Mouse (Mus musculus): ENCODE measurements around the gene Ugt1a9. TPM values are rescaled to one million over a fixed set of nuclear protein-coding genes. Genes with fewer than 3 reads are reported as not detected.
"Not testable (repeated sequence)": the region's sequence is repeated elsewhere in the genome, so short reads cannot be mapped to it uniquely, and the experiment has no call there.

The Ugt1a9 gene
- polyA plus RNA-seq, 1 experiment from 2014 or later: not detected

- peak; percentile 33 for DNase-seq (ENCODE audit: low spot score)
- Histone ChIP-seq H3K36me3 (ENCODE audit: control insufficient read depth, insufficient read depth, low read length) (no peaks in the 10 kb centered on the region), H3K9me3 (ENCODE audit: control insufficient read depth, low read length) (peaks cover 51% of the 10 kb centered on the region)
These were observed 146.5 kb downstream of the Ugt1a9 start for GRCm38 (mm10) chr1:88217144-88217543.

GRCm38 (mm10) chr1:88217576-88217975 lies 147.0 kb downstream of the Ugt1a9 start:
- H3K4me2 ChIP-seq: no peak overlapping the region
- no peaks in the 10 kb centered on the region for H3K36me3 ChIP-seq (ENCODE audit: control insufficient read depth, insufficient read depth, low read length)
- no peaks in the 10 kb centered on the region for H3K4me1 ChIP-seq (replicated peaks; ENCODE audit: control insufficient read depth, insufficient read depth, low read length)

More at GRCm38 (mm10) chr1:88217144-88217543, 146.5 kb downstream of the Ugt1a9 start:
- Histone ChIP-seq H3K4me2 (no peak overlapping the region), H3K9ac (ENCODE audit: low read depth, low read length) (no peak overlapping the region), H3K4me3 (ENCODE audit: low read depth, low read length) (no peak overlapping the region), H3K27ac (ENCODE audit: low read depth, low read length) (no peak overlapping the region), H3K27me3 (replicated peaks; ENCODE audit: control insufficient read depth, insufficient read depth, low read length) (no peaks in the 10 kb centered on the region), H3K4me1 (replicated peaks; ENCODE audit: control insufficient read depth, insufficient read depth, low read length) (no peaks in the 10 kb centered on the region)
- WGBS: 60% methylated on average over 2 of the region's 2 CpGs
- no peak for ATAC-seq (replicated peaks; ENCODE audit: low FRiP score)

DNA sequence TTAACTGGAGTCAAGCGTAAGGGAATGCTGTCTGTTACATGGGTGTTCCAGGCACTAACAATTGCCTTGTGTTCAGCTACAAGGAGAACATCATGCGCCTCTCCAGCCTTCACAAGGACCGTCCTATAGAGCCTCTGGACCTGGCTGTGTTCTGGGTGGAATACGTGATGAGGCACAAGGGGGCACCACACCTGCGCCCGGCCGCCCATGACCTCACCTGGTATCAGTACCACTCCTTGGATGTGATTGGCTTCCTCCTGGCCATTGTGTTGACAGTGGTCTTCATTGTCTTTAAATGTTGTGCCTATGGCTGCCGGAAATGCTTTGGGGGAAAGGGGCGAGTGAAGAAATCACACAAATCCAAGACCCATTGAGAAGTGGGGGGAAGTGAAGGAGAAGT lies 147.5 kb downstream of the Ugt1a9 start:
- no peak overlapping the region for H3K27ac ChIP-seq (ENCODE audit: low read depth, low read length)
- H3K4me1 ChIP-seq (replicated peaks; ENCODE audit: control insufficient read depth, insufficient read depth, low read length): no peaks in the 10 kb centered on the region
- no peak overlapping the region for H3K4me3 ChIP-seq (ENCODE audit: low read depth, low read length)
- peaks cover 44% of the 10 kb centered on the region for H3K9me3 ChIP-seq (ENCODE audit: control insufficient read depth, low read length)
- 72% methylated on average over 9 of the region's 9 CpGs for WGBS
- H3K27me3 ChIP-seq (replicated peaks; ENCODE audit: control insufficient read depth, insufficient read depth, low read length): no peaks in the 10 kb centered on the region
- ATAC-seq (replicated peaks; ENCODE audit: low FRiP score): no peak
- H3K36me3 ChIP-seq (ENCODE audit: control insufficient read depth, insufficient read depth, low read length): no peaks in the 10 kb centered on the region
- peak; percentile 46 for DNase-seq (ENCODE audit: low spot score)
- no peak overlapping the region for H3K9ac ChIP-seq (ENCODE audit: low read depth, low read length)
- no peak overlapping the region for H3K4me2 ChIP-seq

More at GRCm38 (mm10) chr1:88217576-88217975, 147.0 kb downstream of the Ugt1a9 start:
- peaks cover 48% of the 10 kb centered on the region for H3K9me3 ChIP-seq (ENCODE audit: control insufficient read depth, low read length)
- no peaks in the 10 kb centered on the region for H3K27me3 ChIP-seq (replicated peaks; ENCODE audit: control insufficient read depth, insufficient read depth, low read length)
- ATAC-seq (replicated peaks; ENCODE audit: low FRiP score): no peak
- no peak overlapping the region for H3K4me3 ChIP-seq (ENCODE audit: low read depth, low read length)
- no peak overlapping the region for H3K9ac ChIP-seq (ENCODE audit: low read depth, low read length)
- WGBS: 40% methylated on average over 3 of the region's 3 CpGs
- DNase-seq (ENCODE audit: low spot score): peak; percentile 30
- H3K27ac ChIP-seq (ENCODE audit: low read depth, low read length): no peak overlapping the region

DNA sequence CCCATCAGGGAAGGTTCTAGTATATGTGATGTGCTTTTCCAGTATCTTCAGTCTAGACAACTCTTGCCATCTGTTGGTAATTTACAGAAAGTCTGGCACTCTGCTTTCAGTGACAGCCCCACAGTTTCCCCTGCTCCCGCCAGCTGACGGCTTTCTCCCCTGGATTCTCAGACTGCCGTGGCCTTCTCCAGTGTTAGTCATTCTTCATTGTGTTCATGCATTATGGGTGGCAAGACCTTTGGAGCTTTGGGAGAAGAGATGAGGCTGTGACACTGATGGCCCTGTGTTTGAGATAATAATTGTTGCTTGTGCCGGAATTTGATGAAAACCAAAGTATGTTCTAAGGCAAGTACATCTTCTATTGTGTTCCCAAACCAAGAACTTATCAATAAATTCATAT lies 148.0 kb downstream of the Ugt1a9 start:
- Histone ChIP-seq H3K4me3 (ENCODE audit: low read depth, low read length) (no peak overlapping the region), H3K4me1 (replicated peaks; ENCODE audit: control insufficient read depth, insufficient read depth, low read length) (no peaks in the 10 kb centered on the region)
- no peak for ATAC-seq (replicated peaks; ENCODE audit: low FRiP score)

GRCm38 (mm10) chr1:88219054-88219453 lies 148.5 kb downstream of the Ugt1a9 start:
- ATAC-seq (replicated peaks; ENCODE audit: low FRiP score) (no peak), DNase-seq (ENCODE audit: low spot score) (peak; percentile 30)
- Histone ChIP-seq H3K4me2 (no peak overlapping the region), H3K4me1 (replicated peaks; ENCODE audit: control insufficient read depth, insufficient read depth, low read length) (no peaks in the 10 kb centered on the region), H3K36me3 (ENCODE audit: control insufficient read depth, insufficient read depth, low read length) (no peaks in the 10 kb centered on the region), H3K27ac (ENCODE audit: low read depth, low read length) (no peak overlapping the region), H3K4me3 (ENCODE audit: low read depth, low read length) (no peak overlapping the region), H3K27me3 (replicated peaks; ENCODE audit: control insufficient read depth, insufficient read depth, low read length) (no peaks in the 10 kb centered on the region), H3K9ac (ENCODE audit: low read depth, low read length) (no peak overlapping the region), H3K9me3 (ENCODE audit: control insufficient read depth, low read length) (peaks cover 34% of the 10 kb centered on the region)
- 20% methylated on average over 1 of the region's 1 CpGs for WGBS

More for the DNA sequence above, 148.0 kb downstream of the Ugt1a9 start:
- Histone ChIP-seq H3K36me3 (ENCODE audit: control insufficient read depth, insufficient read depth, low read length) (no peaks in the 10 kb centered on the region), H3K27me3 (replicated peaks; ENCODE audit: control insufficient read depth, insufficient read depth, low read length) (no peaks in the 10 kb centered on the region), H3K4me2 (no peak overlapping the region), H3K9ac (ENCODE audit: low read depth, low read length) (no peak overlapping the region), H3K27ac (ENCODE audit: low read depth, low read length) (no peak overlapping the region), H3K9me3 (ENCODE audit: control insufficient read depth, low read length) (peaks cover 38% of the 10 kb centered on the region)
- peak; percentile 37 for DNase-seq (ENCODE audit: low spot score)
- 49% methylated on average over 4 of the region's 4 CpGs for WGBS

- H3K9me3 ChIP-seq (ENCODE audit: control insufficient read depth, low read length): peaks cover 25% of the 10 kb centered on the region
These were observed 149.7 kb downstream of the Ugt1a9 start for GRCm38 (mm10) chr1:88220336-88220735.

GRCm38 (mm10) chr1:88222216-88222615 lies 151.6 kb downstream of the Ugt1a9 start:
- ATAC-seq (replicated peaks; ENCODE audit: low FRiP score) (no peak), DNase-seq (ENCODE audit: low spot score) (no peak)
- Histone ChIP-seq H3K9me3 (ENCODE audit: control insufficient read depth, low read length) (peaks cover 27% of the 10 kb centered on the region), H3K4me2 (no peak overlapping the region), H3K9ac (ENCODE audit: low read depth, low read length) (no peak overlapping the region), H3K4me1 (replicated peaks; ENCODE audit: control insufficient read depth, insufficient read depth, low read length) (no peaks in the 10 kb centered on the region), H3K4me3 (ENCODE audit: low read depth, low read length) (no peak overlapping the region), H3K27me3 (replicated peaks; ENCODE audit: control insufficient read depth, insufficient read depth, low read length) (no peaks in the 10 kb centered on the region), H3K36me3 (ENCODE audit: control insufficient read depth, insufficient read depth, low read length) (no peaks in the 10 kb centered on the region), H3K27ac (ENCODE audit: low read depth, low read length) (no peak overlapping the region)
- WGBS: 41% methylated on average over 2 of the region's 2 CpGs

More at GRCm38 (mm10) chr1:88220336-88220735, 149.7 kb downstream of the Ugt1a9 start:
- ATAC-seq (replicated peaks; ENCODE audit: low FRiP score) (no peak), DNase-seq (ENCODE audit: low spot score) (peak; percentile 40)
- H3K27me3 ChIP-seq (replicated peaks; ENCODE audit: control insufficient read depth, insufficient read depth, low read length): no peaks in the 10 kb centered on the region
- no peaks in the 10 kb centered on the region for H3K36me3 ChIP-seq (ENCODE audit: control insufficient read depth, insufficient read depth, low read length)
- H3K27ac ChIP-seq (ENCODE audit: low read depth, low read length): no peak overlapping the region
- no peak overlapping the region for H3K4me3 ChIP-seq (ENCODE audit: low read depth, low read length)
- H3K4me1 ChIP-seq (replicated peaks; ENCODE audit: control insufficient read depth, insufficient read depth, low read length): no peaks in the 10 kb centered on the region
- H3K9ac ChIP-seq (ENCODE audit: low read depth, low read length): no peak overlapping the region
- H3K4me2 ChIP-seq: no peak overlapping the region

- not testable (repeated sequence) for ATAC-seq (replicated peaks; ENCODE audit: low FRiP score); H3K27me3 ChIP-seq (replicated peaks; ENCODE audit: control insufficient read depth, insufficient read depth, low read length); H3K4me3 ChIP-seq (ENCODE audit: low read depth, low read length); H3K4me1 ChIP-seq (replicated peaks; ENCODE audit: control insufficient read depth, insufficient read depth, low read length); H3K9ac ChIP-seq (ENCODE audit: low read depth, low read length); H3K27ac ChIP-seq (ENCODE audit: low read depth, low read length); H3K4me2 ChIP-seq; H3K36me3 ChIP-seq (ENCODE audit: control insufficient read depth, insufficient read depth, low read length)
- peak; percentile 33 for DNase-seq (ENCODE audit: low spot score)
- H3K9me3 ChIP-seq (ENCODE audit: control insufficient read depth, low read length): peaks cover 29% of the 10 kb centered on the region
These were observed 152.5 kb downstream of the Ugt1a9 start for GRCm38 (mm10) chr1:88223011-88223515.

DNA sequence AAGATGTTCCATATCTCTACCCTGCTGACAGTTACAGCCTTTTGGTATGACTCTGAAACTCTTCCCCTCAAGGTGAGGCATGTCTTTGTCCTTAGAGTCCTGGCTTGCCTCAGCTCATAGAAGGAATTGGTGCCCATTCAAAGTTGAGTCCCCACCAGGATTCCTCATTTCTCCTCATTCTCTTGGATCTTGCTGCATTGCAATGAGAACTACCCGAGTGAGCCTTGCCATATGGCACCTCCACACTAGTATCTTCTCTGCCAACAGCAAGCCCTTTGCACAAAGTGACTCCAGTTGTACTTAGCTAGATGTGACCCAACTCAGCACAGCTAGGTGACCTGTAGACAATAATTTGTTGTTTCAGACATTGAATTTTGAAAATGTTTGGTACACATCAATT lies 153.0 kb downstream of the Ugt1a9 start:
- WGBS: 41% methylated on average over 1 of the region's 1 CpGs
- Histone ChIP-seq H3K27me3 (replicated peaks; ENCODE audit: control insufficient read depth, insufficient read depth, low read length) (no peaks in the 10 kb centered on the region), H3K27ac (ENCODE audit: low read depth, low read length) (no peak overlapping the region), H3K4me1 (replicated peaks; ENCODE audit: control insufficient read depth, insufficient read depth, low read length) (no peaks in the 10 kb centered on the region), H3K9me3 (ENCODE audit: control insufficient read depth, low read length) (peaks cover 34% of the 10 kb centered on the region), H3K9ac (ENCODE audit: low read depth, low read length) (no peak overlapping the region), H3K36me3 (ENCODE audit: control insufficient read depth, insufficient read depth, low read length) (no peaks in the 10 kb centered on the region), H3K4me3 (ENCODE audit: low read depth, low read length) (no peak overlapping the region), H3K4me2 (no peak overlapping the region)
- DNase-seq (ENCODE audit: low spot score) (peak; percentile 46), ATAC-seq (replicated peaks; ENCODE audit: low FRiP score) (no peak)
